Mouse (Mus musculus) midbrain, embryonic 10.5 days (tissue): ENCODE data around the gene Pon1. TPM values are rescaled to one million over a fixed set of nuclear protein-coding genes. Genes with fewer than 3 reads are reported as not detected.
A peak's percentile ranks its signal among the peaks of the same experiment; 100 is the strongest.

Experiments used
- DNase-seq: peaks from one replicate; pipeline ENCODE4 v3.0.0-alpha.2; 2017; ENCODE audit warnings: low spot score
- H3K27ac ChIP-seq: fragments of 300-500 bp; sonication (generic); replicated peaks from 2 replicates; pipeline ENCODE4 v1.5.1; 2016; ENCODE audit warnings: mild to moderate bottlenecking
- H3K27me3 ChIP-seq: fragments of 300-500 bp; sonication (generic); 2 replicates; pipeline ENCODE4 v1.6.1; 2016; ENCODE audit warnings: low read depth, mild to moderate bottlenecking; ENCODE audit not compliant: poor library complexity, severe bottlenecking
- H3K36me3 ChIP-seq: fragments of 300-500 bp; sonication (generic); 2 replicates; pipeline ENCODE4 v1.6.1; 2016; ENCODE audit warnings: mild to moderate bottlenecking, moderate library complexity
- H3K4me1 ChIP-seq: fragments of 300-500 bp; sonication (generic); 2 replicates; pipeline ENCODE4 v1.6.1; 2016
- H3K4me3 ChIP-seq: fragments of 300-500 bp; sonication (generic); 2 replicates; pipeline ENCODE4 v1.5.1; 2016; ENCODE audit warnings: mild to moderate bottlenecking, moderate library complexity
- H3K9me3 ChIP-seq: fragments of 300-500 bp; sonication (generic); replicated peaks from 2 replicates; pipeline ENCODE4 v1.6.1; 2016; ENCODE audit warnings: mild to moderate bottlenecking
- whole genome bisulfite sequencing: fragments of 180-500 bp; shearing (Covaris S2); methylation state at CpG from one replicate; pipeline ENCODE4 v1.1.7; 2016; 5-methylcytosine and 5-hydroxymethylcytosine counted together
- polyA plus RNA-seq: library from polyadenylated mRNA; unstranded; fragments of >200 nt; fragmentation: Nextera tagmentation; extraction: Ambion mirVana; gene quantifications from 2 replicates; pipeline ENCODE4 v1.2.1, GENCODE M21; 2016

Gene Pon1
- polyA plus RNA-seq, 1 experiment from 2014 or later = not detected

- no peak overlapping the region for H3K27ac ChIP-seq
- 86% methylated on average over 4 of the region's 4 CpGs for WGBS
These were observed 22.3 kb downstream of the Pon1 start for GRCm38 (mm10) chr6:5171418-5171817.

GRCm38 (mm10) chr6:5168158-5168557 lies 25.6 kb downstream of the Pon1 start:
- no peak overlapping the region for H3K4me3 ChIP-seq
- no peak for DNase-seq
- no peaks in the 10 kb centered on the region for H3K9me3 ChIP-seq
- H3K36me3 ChIP-seq = no peaks in the 10 kb centered on the region
- peaks cover 23% of the 10 kb centered on the region for H3K4me1 ChIP-seq
- no peak overlapping the region for H3K27ac ChIP-seq
- 91% methylated on average over 9 of the region's 9 CpGs for WGBS
- no peaks in the 10 kb centered on the region for H3K27me3 ChIP-seq

More at GRCm38 (mm10) chr6:5171418-5171817, 22.3 kb downstream of the Pon1 start:
- Histone ChIP-seq H3K27me3 (no peaks in the 10 kb centered on the region), H3K9me3 (no peaks in the 10 kb centered on the region), H3K4me1 (peaks cover 20% of the 10 kb centered on the region), H3K4me3 (no peak overlapping the region), H3K36me3 (no peaks in the 10 kb centered on the region)
- DNase-seq = no peak

- 50% methylated on average over 14 of the region's 14 CpGs for WGBS
- Histone ChIP-seq H3K4me1 (peaks cover 19% of the 10 kb centered on the region), H3K4me3 (peak overlapping the region; percentile 38), H3K27me3 (no peaks in the 10 kb centered on the region), H3K27ac (peak overlapping the region; percentile 79), H3K36me3 (no peaks in the 10 kb centered on the region), H3K9me3 (no peaks in the 10 kb centered on the region)
- peak; percentile 20 for DNase-seq
These were observed 26.6 kb downstream of the Pon1 start for GRCm38 (mm10) chr6:5167051-5167677.

GRCm38 (mm10) chr6:5164855-5165254 lies 28.9 kb downstream of the Pon1 start:
- H3K36me3 ChIP-seq = peaks cover 6% of the 10 kb centered on the region
- H3K27me3 ChIP-seq = no peaks in the 10 kb centered on the region
- H3K4me1 ChIP-seq = peaks cover 19% of the 10 kb centered on the region
- no peaks in the 10 kb centered on the region for H3K9me3 ChIP-seq
- WGBS = 86% methylated on average over 9 of the region's 9 CpGs
- H3K4me3 ChIP-seq = no peak overlapping the region
- no peak for DNase-seq
- no peak overlapping the region for H3K27ac ChIP-seq

GRCm38 (mm10) chr6:5163507-5164144 lies 30.1 kb downstream of the Pon1 start:
- Histone ChIP-seq H3K36me3 (peaks cover 19% of the 10 kb centered on the region), H3K4me1 (peaks cover 17% of the 10 kb centered on the region), H3K27ac (0 out of 2 replicates have a peak overlapping the region, but pooled peaks have one; percentile 28), H3K4me3 (no peak overlapping the region), H3K9me3 (no peaks in the 10 kb centered on the region), H3K27me3 (no peaks in the 10 kb centered on the region)
- WGBS = 96% methylated on average over 14 of the region's 14 CpGs
- DNase-seq = no peak

- Histone ChIP-seq H3K27ac (no peak overlapping the region), H3K4me3 (no peak overlapping the region), H3K36me3 (peaks cover 23% of the 10 kb centered on the region), H3K4me1 (peaks cover 8% of the 10 kb centered on the region), H3K27me3 (no peaks in the 10 kb centered on the region), H3K9me3 (no peaks in the 10 kb centered on the region)
- DNase-seq = no peak
- 92% methylated on average over 6 of the region's 6 CpGs for WGBS
These were observed 31.7 kb downstream of the Pon1 start for GRCm38 (mm10) chr6:5162052-5162451.

- no peaks in the 10 kb centered on the region for H3K4me1 ChIP-seq
- H3K27me3 ChIP-seq = no peaks in the 10 kb centered on the region
- H3K4me3 ChIP-seq = no peak overlapping the region
- no peak for DNase-seq
- no peak overlapping the region for H3K27ac ChIP-seq
- H3K9me3 ChIP-seq = no peaks in the 10 kb centered on the region
- H3K36me3 ChIP-seq = peaks cover 28% of the 10 kb centered on the region
- 77% methylated on average over 7 of the region's 7 CpGs for WGBS
These were observed 34.4 kb downstream of the Pon1 start for GRCm38 (mm10) chr6:5159385-5159791.

- H3K27ac ChIP-seq = no peak overlapping the region
- H3K4me3 ChIP-seq = no peak overlapping the region
- H3K9me3 ChIP-seq = no peaks in the 10 kb centered on the region
- 82% methylated on average over 6 of the region's 6 CpGs for WGBS
- peaks cover 3% of the 10 kb centered on the region for H3K4me1 ChIP-seq
- no peaks in the 10 kb centered on the region for H3K27me3 ChIP-seq
- no peak for DNase-seq
- peaks cover 32% of the 10 kb centered on the region for H3K36me3 ChIP-seq
These were observed 37.0 kb downstream of the Pon1 start for GRCm38 (mm10) chr6:5156541-5157425.

GRCm38 (mm10) chr6:5155313-5155927 lies 38.3 kb downstream of the Pon1 start:
- Histone ChIP-seq H3K36me3 (peaks cover 31% of the 10 kb centered on the region), H3K27me3 (no peaks in the 10 kb centered on the region), H3K4me3 (no peak overlapping the region), H3K9me3 (no peaks in the 10 kb centered on the region), H3K27ac (no peak overlapping the region), H3K4me1 (peaks cover 11% of the 10 kb centered on the region)
- no peak for DNase-seq
- 83% methylated on average over 1 of the region's 1 CpGs for WGBS

- Histone ChIP-seq H3K4me1 (peaks cover 11% of the 10 kb centered on the region), H3K27me3 (no peaks in the 10 kb centered on the region), H3K4me3 (no peak overlapping the region), H3K36me3 (peaks cover 25% of the 10 kb centered on the region), H3K27ac (no peak overlapping the region), H3K9me3 (no peaks in the 10 kb centered on the region)
- 88% methylated on average over 6 of the region's 6 CpGs for WGBS
- no peak for DNase-seq
These were observed 39.0 kb downstream of the Pon1 start for GRCm38 (mm10) chr6:5154786-5155185.

GRCm38 (mm10) chr6:5152185-5152584 lies 41.6 kb downstream of the Pon1 start:
- Histone ChIP-seq H3K36me3 (peaks cover 8% of the 10 kb centered on the region), H3K27ac (no peak overlapping the region), H3K4me1 (peaks cover 11% of the 10 kb centered on the region), H3K27me3 (no peaks in the 10 kb centered on the region), H3K4me3 (no peak overlapping the region), H3K9me3 (no peaks in the 10 kb centered on the region)
- DNase-seq = no peak
- WGBS = 91% methylated on average over 2 of the region's 2 CpGs

GRCm38 (mm10) chr6:5151171-5151570 lies 42.6 kb downstream of the Pon1 start:
- 78% methylated on average over 4 of the region's 4 CpGs for WGBS
- peaks cover 11% of the 10 kb centered on the region for H3K4me1 ChIP-seq
- no peak for DNase-seq
- H3K4me3 ChIP-seq = no peak overlapping the region
- peaks cover 8% of the 10 kb centered on the region for H3K36me3 ChIP-seq
- H3K27me3 ChIP-seq = no peaks in the 10 kb centered on the region
- H3K27ac ChIP-seq = no peak overlapping the region
- H3K9me3 ChIP-seq = no peaks in the 10 kb centered on the region
